Mouse (Mus musculus): ENCODE results near the gene Apobec1.

DNA sequence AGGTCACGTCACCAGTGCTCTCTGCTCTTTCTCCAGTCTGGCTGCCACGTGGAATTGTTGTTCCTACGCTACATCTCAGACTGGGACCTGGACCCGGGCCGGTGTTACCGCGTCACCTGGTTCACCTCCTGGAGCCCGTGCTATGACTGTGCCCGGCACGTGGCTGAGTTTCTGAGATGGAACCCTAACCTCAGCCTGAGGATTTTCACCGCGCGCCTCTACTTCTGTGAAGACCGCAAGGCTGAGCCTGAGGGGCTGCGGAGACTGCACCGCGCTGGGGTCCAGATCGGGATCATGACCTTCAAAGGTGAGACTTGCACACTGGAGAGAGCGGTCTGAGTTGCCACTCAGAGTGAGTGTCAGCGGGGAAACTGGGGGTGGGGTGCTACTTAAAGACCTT, 41.2 kb downstream of the Apobec1 start:
- TF ChIP-seq CTCF (IDR thresholded peaks at IDR 0.05; ENCODE audit: low read depth) (no peak), EP300 (IDR thresholded peaks at IDR 0.05; ENCODE audit: low read depth) (no peak)

Measured in heart, postnatal 0 days (tissue).